Mouse (Mus musculus) ES-Bruce4 (cell line): ENCODE measurements around the gene Mov10.

Experiments
- CTCF ChIP-seq: IDR thresholded peaks from one replicate; pipeline ENCODE4 v1.8.1; 2011; ENCODE audit warnings: low read depth, low read length
- EP300 ChIP-seq: IDR thresholded peaks from 2 replicates; pipeline ENCODE4 v1.6.1; 2011; ENCODE audit warnings: low read depth, low read length; ENCODE audit not compliant: insufficient read depth

DNA sequence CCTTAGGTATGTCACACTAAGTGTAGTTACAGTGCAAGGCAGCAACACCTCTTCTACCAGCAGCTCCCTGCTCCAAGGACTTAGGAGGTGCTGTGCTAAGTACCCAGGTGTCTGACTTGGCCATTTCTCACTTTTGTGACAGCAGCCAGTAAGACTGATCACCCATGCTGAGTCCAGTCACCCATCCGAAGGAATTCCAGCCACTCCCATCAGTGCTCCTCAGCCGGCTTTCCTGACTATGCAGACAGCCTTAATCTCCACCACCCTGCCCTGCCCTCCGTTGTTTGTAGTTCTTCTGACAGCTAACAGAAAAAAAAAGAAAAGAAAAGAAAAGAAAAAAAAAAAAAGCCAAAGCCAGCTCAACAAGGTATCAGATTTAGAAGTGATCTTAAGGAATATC is 6.6 kb downstream of the Mov10 start:
- no peak for TF ChIP-seq CTCF
- TF ChIP-seq EP300, result 0 out of 2 replicates have a peak, but pooled peaks have one; percentile 73
